Comparison of ENCODE assay signal across 15 mouse cellular contexts in genomic region chr8:46969386-46969785, GRCm38 (mm10). TPM values are rescaled to one million over a fixed set of nuclear protein-coding genes. Genes with fewer than 3 reads are reported as not detected.
DNase-seq lines count a peak whose midpoint lies in the region; ATAC-seq and TF ChIP-seq lines count a peak whose summit lies in the region.
"Had no signal": no experiment of that assay in that cellular context is flagged by ENCODE, and none has a peak within 500 bp of the region (broad histone marks: within the 10 kb centered on the region; RNA-seq: fewer than 3 reads in every experiment).

No protein-coding gene starts in this region.

- H3K9me3 ChIP-seq in kidney, postnatal 0 days (replicated peaks; ENCODE audit: low read length): 0 out of 2 replicates have a peak, but pooled peaks cover 2% of the 10 kb centered on the region
- no peaks in the 10 kb centered on the region for H3K9me3 ChIP-seq in midbrain, postnatal 0 days (ENCODE audit: low read length)
- H3K9me3 ChIP-seq in midbrain, embryonic 15.5 days: no peaks in the 10 kb centered on the region
- H3K9me3 ChIP-seq: liver, embryonic 15.5 days had no signal

- H3K4me1 ChIP-seq in kidney, postnatal 0 days (replicated peaks; ENCODE audit: insufficient read depth, low read length): no peaks in the 10 kb centered on the region
- H3K4me1 ChIP-seq in midbrain, postnatal 0 days (ENCODE audit: insufficient read depth, low read length): no peaks in the 10 kb centered on the region
- no peaks in the 10 kb centered on the region for H3K4me1 ChIP-seq in midbrain, embryonic 15.5 days
- H3K4me1 ChIP-seq: liver, embryonic 15.5 days had no signal

- H3K27me3 ChIP-seq in kidney, postnatal 0 days (ENCODE audit: insufficient read depth, low read length): no peaks in the 10 kb centered on the region
- H3K27me3 ChIP-seq in midbrain, postnatal 0 days (ENCODE audit: insufficient read depth, low read length): no peaks in the 10 kb centered on the region
- no peaks in the 10 kb centered on the region for H3K27me3 ChIP-seq in midbrain, embryonic 15.5 days (replicated peaks)
- H3K27me3 ChIP-seq: liver, embryonic 15.5 days; Patski had no signal

- no peak overlapping the region for H3K9ac ChIP-seq in kidney, postnatal 0 days (ENCODE audit: low read depth, low read length)
- no peak overlapping the region for H3K9ac ChIP-seq in midbrain, postnatal 0 days (replicated peaks; ENCODE audit: low read length, poor library complexity, severe bottlenecking)
- H3K9ac ChIP-seq in midbrain, embryonic 15.5 days: no peak overlapping the region
- H3K9ac ChIP-seq: liver, embryonic 15.5 days had no signal

- no peak overlapping the region for H3K4me2 ChIP-seq in kidney, postnatal 0 days (ENCODE audit: low read length)
- H3K4me2 ChIP-seq in midbrain, postnatal 0 days (ENCODE audit: low read depth, low read length, poor library complexity, severe bottlenecking): no peak overlapping the region
- no peak overlapping the region for H3K4me2 ChIP-seq in midbrain, embryonic 15.5 days
- H3K4me2 ChIP-seq: liver, embryonic 15.5 days had no signal

- TF ChIP-seq POLR2A in brain, embryonic 14.5 days (IDR thresholded peaks at IDR 0.05; ENCODE audit: borderline replicate concordance, extremely low read depth, insufficient read depth, insufficient read length, poor library complexity, severe bottlenecking): no peak

- WGBS in kidney, postnatal 0 days: 76% methylated on average over 2 of the region's 2 CpGs
- WGBS in midbrain, postnatal 0 days: 83% methylated on average over 2 of the region's 2 CpGs
- 74% methylated on average over 2 of the region's 2 CpGs for WGBS in midbrain, embryonic 15.5 days

- H3K36me3 ChIP-seq in kidney, postnatal 0 days (ENCODE audit: insufficient read depth, low read length): no peaks in the 10 kb centered on the region
- no peaks in the 10 kb centered on the region for H3K36me3 ChIP-seq in midbrain, postnatal 0 days (ENCODE audit: insufficient read depth, low read length)
- H3K36me3 ChIP-seq in midbrain, embryonic 15.5 days (replicated peaks): no peaks in the 10 kb centered on the region
- H3K36me3 ChIP-seq: liver, embryonic 15.5 days had no signal

- no peak overlapping the region for H3K4me3 ChIP-seq in kidney, postnatal 0 days (replicated peaks; ENCODE audit: low read depth, low read length)
- no peak overlapping the region for H3K4me3 ChIP-seq in midbrain, postnatal 0 days (ENCODE audit: low read depth, low read length)
- H3K4me3 ChIP-seq in midbrain, embryonic 15.5 days: no peak overlapping the region
- H3K4me3 ChIP-seq: liver, embryonic 15.5 days had no signal

- TF ChIP-seq CTCF in kidney, postnatal 0 days (IDR thresholded peaks at IDR 0.05; ENCODE audit: low read depth): peak; percentile 61
- peak; percentile 65 for TF ChIP-seq CTCF in midbrain, postnatal 0 days (IDR thresholded peaks at IDR 0.05)
- TF ChIP-seq CTCF in brain, embryonic 14.5 days (IDR thresholded peaks at IDR 0.05; ENCODE audit: borderline replicate concordance, extremely low read depth, insufficient read depth, insufficient read length): peak; percentile 18; the same call in 1 of the 2 replicates

- no peak overlapping the region for H3K27ac ChIP-seq in kidney, postnatal 0 days
- no peak overlapping the region for H3K27ac ChIP-seq in midbrain, postnatal 0 days (ENCODE audit: low read depth, low read length)
- no peak overlapping the region for H3K27ac ChIP-seq in midbrain, embryonic 15.5 days
- H3K27ac ChIP-seq: liver, embryonic 15.5 days had no signal

- ATAC-seq in kidney, postnatal 0 days (replicated peaks; ENCODE audit: low FRiP score, low read depth): no peak
- no peak for ATAC-seq in midbrain, postnatal 0 days (ENCODE audit: low FRiP score)
- no peak for ATAC-seq in midbrain, embryonic 15.5 days (replicated peaks)
- ATAC-seq: Patski had no signal

- DNase-seq in kidney, postnatal 0 days (ENCODE audit: low spot score): no peak
- DNase-seq in kidney, postnatal 4 days: no peak
- no peak for DNase-seq in midbrain, postnatal 0 days (ENCODE audit: low spot score)
- DNase-seq in brain, embryonic 14.5 days (ENCODE audit: low read depth): peak; percentile 9
- DNase-seq in adrenal gland, adult (ENCODE audit: inconsistent age in 2 of 2, low spot score in 1 of 2): no peak
- no peak for DNase-seq in cerebellum, adult 9-11 months
- DNase-seq: adrenal gland, postnatal 10 days; cerebellum, postnatal 36 days; heart, adult 18-20 months; kidney, adult 11 months; thymus, adult 18-20 months had no signal

RNA-seq across cellular contexts. Expression of gene Enpp6, which starts 17.3 kb away (rescaled TPM):
- polyA plus RNA-seq in kidney, postnatal 0 days (2015; fragmentation: Nextera tagmentation; extraction: Ambion mirVana): 2.1 and 2.3 TPM in 2 replicates
- 1.9 and 2.1 TPM in 2 replicates for total RNA-seq in midbrain, postnatal 0 days (2014; rRNA removed)
- 0.48 and 0.80 TPM in 2 replicates for polyA plus RNA-seq in midbrain, postnatal 0 days (2015; fragmentation: Nextera tagmentation; extraction: Ambion mirVana)
- 0.15 TPM in 1 of 2 replicates, not detected in the other for polyA plus RNA-seq in midbrain, embryonic 15.5 days (2015; fragmentation: Nextera tagmentation; extraction: Ambion mirVana)
- polyA plus RNA-seq in brain, embryonic 14.5 days (2012; rRNA removed): 0.48 and 0.51 TPM in 2 replicates
- total RNA-seq: megakaryocyte, adult 5-6 weeks had no signal
